28 mouse cellular contexts compared by ENCODE assay signal in the genomic region with DNA sequence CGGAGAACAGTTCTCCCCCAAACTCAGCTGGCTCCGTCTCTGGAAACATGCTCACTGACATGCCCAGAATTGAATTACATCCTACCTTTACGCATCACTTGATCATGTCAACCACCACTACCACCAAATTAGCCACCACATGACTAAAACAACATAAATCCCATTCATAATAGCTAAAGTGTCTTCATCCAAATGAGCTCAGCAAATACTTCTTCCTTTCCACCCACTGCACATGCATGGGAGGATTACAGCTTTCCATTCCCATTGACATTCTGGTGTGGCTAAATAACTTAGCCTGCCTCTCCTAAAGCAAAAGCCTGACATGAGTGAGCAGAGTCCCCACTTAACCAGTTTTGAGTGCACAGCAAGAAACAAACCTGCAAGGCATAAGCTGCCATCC.
"Had no signal": no experiment of that assay in that cellular context is flagged by ENCODE, and none has a peak within 500 bp of the region (broad histone marks: within the 10 kb centered on the region; RNA-seq: fewer than 3 reads in every experiment).

No protein-coding gene starts in this region.

- ATAC-seq: liver, embryonic 12.5 days; liver, postnatal 0 days; lung, postnatal 0 days; midbrain, embryonic 13.5 days; midbrain, embryonic 15.5 days; midbrain, embryonic 16.5 days had no signal

- H3K27ac ChIP-seq: limb, embryonic 10.5 days; limb, embryonic 12.5 days; limb, embryonic 13.5 days; limb, embryonic 15.5 days; liver, embryonic 12.5 days; liver, embryonic 13.5 days; liver, embryonic 14.5 days; liver, embryonic 15.5 days; lung, embryonic 15.5 days; macrophage; midbrain, embryonic 10.5 days; midbrain, embryonic 12.5 days; midbrain, embryonic 13.5 days; midbrain, embryonic 15.5 days had no signal

- H3K9me3 ChIP-seq: limb, embryonic 10.5 days; limb, embryonic 12.5 days; limb, embryonic 13.5 days; limb, embryonic 15.5 days; liver, embryonic 12.5 days; liver, embryonic 13.5 days; liver, embryonic 15.5 days; lung, embryonic 15.5 days; megakaryocyte, embryonic 14.5 days; midbrain, embryonic 10.5 days; midbrain, embryonic 12.5 days; midbrain, embryonic 13.5 days; midbrain, embryonic 15.5 days had no signal

- H3K4me3 ChIP-seq: limb, embryonic 10.5 days; limb, embryonic 12.5 days; limb, embryonic 13.5 days; limb, embryonic 15.5 days; liver, embryonic 12.5 days; liver, embryonic 13.5 days; liver, embryonic 15.5 days; lung, embryonic 15.5 days; megakaryocyte, embryonic 14.5 days; midbrain, embryonic 10.5 days; midbrain, embryonic 12.5 days; midbrain, embryonic 13.5 days; midbrain, embryonic 15.5 days; myocyte had no signal

- DNase-seq: left cerebral cortex, postnatal 4 days; liver; liver, embryonic 13.5 days; liver, postnatal 0 days; lung, adult 18-20 months; lung, adult 2 months; lung, embryonic 14.5 days; lung, postnatal 10 days; lung, postnatal 36 days; lung, postnatal 4 days; midbrain, embryonic 14.5 days had no signal

- H3K36me3 ChIP-seq: limb, embryonic 10.5 days; limb, embryonic 12.5 days; limb, embryonic 13.5 days; limb, embryonic 15.5 days; liver, embryonic 12.5 days; liver, embryonic 13.5 days; liver, embryonic 15.5 days; lung, embryonic 15.5 days; midbrain, embryonic 10.5 days; midbrain, embryonic 12.5 days; midbrain, embryonic 13.5 days; midbrain, embryonic 15.5 days had no signal

- H3K4me1 ChIP-seq: limb, embryonic 10.5 days; limb, embryonic 12.5 days; limb, embryonic 13.5 days; limb, embryonic 15.5 days; liver, embryonic 12.5 days; liver, embryonic 13.5 days; liver, embryonic 15.5 days; lung, embryonic 15.5 days; megakaryocyte, embryonic 14.5 days; midbrain, embryonic 10.5 days; midbrain, embryonic 12.5 days; midbrain, embryonic 13.5 days; midbrain, embryonic 15.5 days had no signal

- H3K9ac ChIP-seq: limb, embryonic 12.5 days; limb, embryonic 13.5 days; limb, embryonic 15.5 days; liver, embryonic 12.5 days; liver, embryonic 13.5 days; liver, embryonic 14.5 days; liver, embryonic 15.5 days; liver, postnatal 0 days; lung, embryonic 14.5 days; lung, embryonic 15.5 days; midbrain, embryonic 12.5 days; midbrain, embryonic 13.5 days; midbrain, embryonic 15.5 days had no signal

- H3K27me3 ChIP-seq: limb, embryonic 12.5 days; limb, embryonic 13.5 days; limb, embryonic 15.5 days; liver, embryonic 12.5 days; liver, embryonic 13.5 days; liver, embryonic 15.5 days; lung, embryonic 15.5 days; midbrain, embryonic 12.5 days; midbrain, embryonic 13.5 days; midbrain, embryonic 15.5 days had no signal
